ENCODE assay signal across 8 mouse cellular contexts in genomic region chr2:115860141-115860480, GRCm38 (mm10).
DNase-seq lines count a peak whose midpoint lies in the region; ATAC-seq and TF ChIP-seq lines count a peak whose summit lies in the region.

No protein-coding gene starts in this region.

- H3K36me3 ChIP-seq in lung, embryonic 16.5 days (ENCODE audit: control insufficient read depth, insufficient read depth, low read length) = no peaks in the 10 kb centered on the region
- no peaks in the 10 kb centered on the region for H3K36me3 ChIP-seq in hindbrain, embryonic 11.5 days (ENCODE audit: control insufficient read depth, insufficient read depth, low read length)
- H3K36me3 ChIP-seq in limb, embryonic 15.5 days = no peaks in the 10 kb centered on the region

- H3K4me3 ChIP-seq in lung, embryonic 16.5 days (ENCODE audit: low read length) = peak overlapping the region; percentile 39
- no peak overlapping the region for H3K4me3 ChIP-seq in lung, adult 2 months (replicated peaks; ENCODE audit: extremely low read depth, low read depth, low read length)
- peak overlapping the region; percentile 28 for H3K4me3 ChIP-seq in hindbrain, embryonic 11.5 days (ENCODE audit: low read depth, low read length)
- H3K4me3 ChIP-seq in limb, embryonic 15.5 days = peak overlapping the region; percentile 17

- no peak for TF ChIP-seq POLR2A in lung, adult 2 months (IDR thresholded peaks at IDR 0.05; ENCODE audit: borderline replicate concordance, extremely low read depth, low read depth, low read length)

- ATAC-seq in lung, embryonic 16.5 days (ENCODE audit: low read depth) = peak; percentile 64
- ATAC-seq in hindbrain, embryonic 11.5 days (ENCODE audit: low FRiP score) = peak; percentile 76
- ATAC-seq in limb, embryonic 15.5 days (ENCODE audit: insufficient number of reproducible peaks, low FRiP score, low TSS enrichment, low read depth) = no peak
- no peak for ATAC-seq in cerebellum, adult (ENCODE audit: insufficient number of reproducible peaks, low FRiP score, low TSS enrichment)

- DNase-seq in lung, adult 2 months = no peak
- DNase-seq in hindbrain, embryonic 11.5 days (ENCODE audit: low spot score) = peak; percentile 84
- DNase-seq in retina, embryonic 14.5 days (ENCODE audit: low spot score) = peak; percentile 35
- no peak for DNase-seq in natural killer cell, adult 2 months (ENCODE audit: low spot score in 2 of 2)
- DNase-seq in left cerebral cortex, adult 9 months (ENCODE audit: low spot score in 2 of 2) = no peak

- no peak for TF ChIP-seq CTCF in lung, adult 2 months (IDR thresholded peaks at IDR 0.05; ENCODE audit: insufficient read depth, low read length)

- H3K27me3 ChIP-seq in lung, embryonic 16.5 days (ENCODE audit: control insufficient read depth, insufficient read depth, low read depth, low read length) = peaks cover 24% of the 10 kb centered on the region
- 0 out of 2 replicates have a peak, but pooled peaks cover 2% of the 10 kb centered on the region for H3K27me3 ChIP-seq in hindbrain, embryonic 11.5 days (ENCODE audit: control insufficient read depth, insufficient read depth, low read length)
- peaks cover 60% of the 10 kb centered on the region for H3K27me3 ChIP-seq in limb, embryonic 15.5 days

- WGBS in lung, embryonic 16.5 days = 0% methylated on average over 15 of the region's 15 CpGs
- 19% methylated on average over 15 of the region's 15 CpGs for WGBS in lung, adult 2 months
- WGBS in hindbrain, embryonic 11.5 days = 0% methylated on average over 15 of the region's 15 CpGs
- 4% methylated on average over 15 of the region's 15 CpGs for WGBS in limb, embryonic 15.5 days

- peaks cover 18% of the 10 kb centered on the region for H3K4me1 ChIP-seq in lung, embryonic 16.5 days (replicated peaks; ENCODE audit: control insufficient read depth, insufficient read depth, low read length)
- H3K4me1 ChIP-seq in lung, adult 2 months (ENCODE audit: control insufficient read depth, insufficient read depth, low read length) = peaks cover 2% of the 10 kb centered on the region; the same call in 1 of the 2 replicates
- 0 out of 2 replicates have a peak, but pooled peaks cover 2% of the 10 kb centered on the region for H3K4me1 ChIP-seq in hindbrain, embryonic 11.5 days (replicated peaks; ENCODE audit: control insufficient read depth, insufficient read depth, low read length)
- H3K4me1 ChIP-seq in limb, embryonic 15.5 days = peaks cover 23% of the 10 kb centered on the region

- H3K9me3 ChIP-seq in lung, embryonic 16.5 days (ENCODE audit: control insufficient read depth, low read length) = no peaks in the 10 kb centered on the region
- no peaks in the 10 kb centered on the region for H3K9me3 ChIP-seq in hindbrain, embryonic 11.5 days (ENCODE audit: control insufficient read depth, low read length)
- no peaks in the 10 kb centered on the region for H3K9me3 ChIP-seq in limb, embryonic 15.5 days

- H3K4me2 ChIP-seq in lung, embryonic 16.5 days (ENCODE audit: low read depth, low read length) = peak overlapping the region; percentile 63
- H3K4me2 ChIP-seq in hindbrain, embryonic 11.5 days (replicated peaks; ENCODE audit: low read depth, low read length) = peak overlapping the region; percentile 39
- H3K4me2 ChIP-seq in limb, embryonic 15.5 days = peak overlapping the region; percentile 37

- H3K9ac ChIP-seq in lung, embryonic 16.5 days (ENCODE audit: low read length) = peak overlapping the region; percentile 36
- H3K9ac ChIP-seq in hindbrain, embryonic 11.5 days (ENCODE audit: low read depth, low read length) = peak overlapping the region; percentile 35; the same call in 1 of the 2 replicates
- H3K9ac ChIP-seq in limb, embryonic 15.5 days = no peak overlapping the region

- no peak overlapping the region for H3K27ac ChIP-seq in lung, embryonic 16.5 days (ENCODE audit: low read length)
- H3K27ac ChIP-seq in hindbrain, embryonic 11.5 days (ENCODE audit: low read depth, low read length) = peak overlapping the region; percentile 97
- no peak overlapping the region for H3K27ac ChIP-seq in limb, embryonic 15.5 days

Comparison
In these comparisons a context has a peak if more than half of its experiments do, and no peak if none do; other contexts are left out.
1. ATAC-seq: peak in lung, embryonic 16.5 days (single experiment) and hindbrain, embryonic 11.5 days (single experiment); none in limb, embryonic 15.5 days (single experiment) and cerebellum, adult (single experiment).
2. DNase-seq: peak in hindbrain, embryonic 11.5 days (single experiment) and retina, embryonic 14.5 days (single experiment); none in lung, adult 2 months (single experiment), natural killer cell, adult 2 months (0 of 2) and left cerebral cortex, adult 9 months (0 of 2).
3. Peak in every context shown above with its lines, with median percentiles within 50 percentile points of each other: H3K4me2 ChIP-seq.